ENCODE assay signal across 9 mouse cellular contexts in the genomic region with DNA sequence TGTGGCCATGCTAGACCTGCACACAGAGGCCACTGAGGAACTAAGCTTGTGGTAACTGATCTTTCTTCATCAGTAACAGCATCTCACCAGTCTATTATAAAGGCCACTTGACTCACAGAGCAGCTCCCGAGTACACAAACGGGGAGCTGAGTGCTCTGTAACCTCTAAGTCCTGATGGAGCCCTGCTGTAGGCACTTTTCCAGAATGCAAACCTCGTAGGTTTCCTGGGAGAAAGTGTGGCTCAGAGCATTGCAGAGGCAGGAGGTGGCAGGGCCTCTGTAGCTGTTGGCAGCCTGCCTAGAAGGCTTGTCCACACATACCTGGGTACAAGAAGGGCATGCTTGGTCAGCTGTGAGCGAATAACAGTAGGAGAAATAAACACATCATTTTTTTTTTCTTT. TPM values are rescaled to one million over a fixed set of nuclear protein-coding genes. Genes with fewer than 3 reads are reported as not detected.
DNase-seq lines count a peak whose midpoint lies in the region; ATAC-seq lines count a peak whose summit lies in the region.
"Had no signal": no experiment of that assay in that cellular context is flagged by ENCODE, and none has a peak within 500 bp of the region (broad histone marks: within the 10 kb centered on the region; RNA-seq: fewer than 3 reads in every experiment).

No protein-coding gene starts in this region.

- H3K9ac ChIP-seq in forebrain, embryonic 15.5 days (replicated peaks) = no peak overlapping the region
- H3K9ac ChIP-seq in forebrain, embryonic 12.5 days = no peak overlapping the region

- H3K36me3 ChIP-seq in forebrain, embryonic 15.5 days = no peaks in the 10 kb centered on the region
- no peaks in the 10 kb centered on the region for H3K36me3 ChIP-seq in forebrain, embryonic 12.5 days (replicated peaks)

- no peaks in the 10 kb centered on the region for H3K9me3 ChIP-seq in forebrain, embryonic 15.5 days
- H3K9me3 ChIP-seq in forebrain, embryonic 12.5 days = no peaks in the 10 kb centered on the region

- ATAC-seq in forebrain, embryonic 15.5 days (replicated peaks) = no peak
- ATAC-seq in forebrain, embryonic 12.5 days (ENCODE audit: low FRiP score) = no peak
- ATAC-seq in inflammation-experienced regulatory T-cells, adult 6 months = no peak

- 24% methylated on average over 4 of the region's 4 CpGs for WGBS in forebrain, embryonic 15.5 days
- WGBS in forebrain, embryonic 12.5 days = 40% methylated on average over 4 of the region's 4 CpGs

- no peak overlapping the region for H3K4me2 ChIP-seq in forebrain, embryonic 15.5 days (replicated peaks)
- H3K4me2 ChIP-seq in forebrain, embryonic 12.5 days = no peak overlapping the region

- H3K4me1 ChIP-seq in forebrain, embryonic 15.5 days = peaks cover 14% of the 10 kb centered on the region
- peaks cover 22% of the 10 kb centered on the region for H3K4me1 ChIP-seq in forebrain, embryonic 12.5 days

- H3K27me3 ChIP-seq in forebrain, embryonic 15.5 days = no peaks in the 10 kb centered on the region
- peaks cover 29% of the 10 kb centered on the region for H3K27me3 ChIP-seq in forebrain, embryonic 12.5 days

- DNase-seq in adrenal gland, adult 8-10 months = peak; percentile 9
- DNase-seq in kidney, adult 8-10 months = peak; percentile 71 to 80
- peak; percentile 36 to 65 for DNase-seq in lung, postnatal 4 days
- DNase-seq in ovary, adult 18-20 months (ENCODE audit: low spot score) = no peak
- no peak for DNase-seq in right cerebral cortex, postnatal 10 days (ENCODE audit: low spot score in 2 of 2)

- H3K27ac ChIP-seq in forebrain, embryonic 15.5 days (replicated peaks) = 0 out of 2 replicates have a peak overlapping the region, but pooled peaks have one; percentile 25
- H3K27ac ChIP-seq in forebrain, embryonic 12.5 days = no peak overlapping the region

- H3K4me3 ChIP-seq in forebrain, embryonic 15.5 days = no peak overlapping the region
- H3K4me3 ChIP-seq in forebrain, embryonic 12.5 days (replicated peaks) = no peak overlapping the region

RNA-seq across cellular contexts. Expression of a gene that starts 27.7 kb away (rescaled TPM):
- polyA plus RNA-seq in forebrain, embryonic 15.5 days (2015; fragmentation: Nextera tagmentation; extraction: Ambion mirVana) = not detected in 2 replicates
- polyA plus RNA-seq in forebrain, embryonic 12.5 days (2016; fragmentation: Nextera tagmentation; extraction: Ambion mirVana) = not detected in 2 replicates
- 1 to 10 TPM; 4.3 to 7.0 (median 4.9) TPM for total RNA-seq in adrenal gland, adult 8-10 months (2022)
- not detected for polyA plus RNA-seq in inflammation-experienced regulatory T-cells, adult 6 months (2017; shearing (Covaris generic))
- total RNA-seq: MEL had no signal

Comparison
In these comparisons a context has a peak if more than half of its experiments do, and no peak if none do; other contexts are left out.
1. DNase-seq: peak in adrenal gland, adult 8-10 months (single experiment), kidney, adult 8-10 months (2 of 2) and lung, postnatal 4 days (2 of 2); none in ovary, adult 18-20 months (single experiment) and right cerebral cortex, postnatal 10 days (0 of 2).